Mouse (Mus musculus): Measurements from ENCODE around the gene Arid5b.

Gene Arid5b

DNA sequence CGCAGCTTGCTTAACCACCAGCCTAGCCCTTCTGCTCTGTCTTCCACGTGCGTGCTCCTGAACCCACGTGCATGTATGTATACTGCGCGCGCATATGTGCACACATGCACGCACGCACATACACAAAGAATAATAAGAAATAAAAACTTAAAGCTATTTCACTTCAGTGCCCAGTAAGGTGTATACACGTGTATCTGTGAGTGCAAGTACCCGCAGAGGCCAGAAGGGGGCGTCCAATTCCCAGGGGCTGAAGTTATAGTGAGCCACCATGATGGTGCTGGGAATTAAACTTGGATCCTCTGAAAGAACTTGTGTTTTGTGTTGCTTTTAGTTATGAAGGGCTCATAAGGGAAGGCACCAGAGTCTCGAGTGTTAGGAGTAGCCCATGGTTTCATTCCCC lies 227.7 kb downstream of the Arid5b start:
- DNase-seq (ENCODE audit: low spot score), result no peak

DNA sequence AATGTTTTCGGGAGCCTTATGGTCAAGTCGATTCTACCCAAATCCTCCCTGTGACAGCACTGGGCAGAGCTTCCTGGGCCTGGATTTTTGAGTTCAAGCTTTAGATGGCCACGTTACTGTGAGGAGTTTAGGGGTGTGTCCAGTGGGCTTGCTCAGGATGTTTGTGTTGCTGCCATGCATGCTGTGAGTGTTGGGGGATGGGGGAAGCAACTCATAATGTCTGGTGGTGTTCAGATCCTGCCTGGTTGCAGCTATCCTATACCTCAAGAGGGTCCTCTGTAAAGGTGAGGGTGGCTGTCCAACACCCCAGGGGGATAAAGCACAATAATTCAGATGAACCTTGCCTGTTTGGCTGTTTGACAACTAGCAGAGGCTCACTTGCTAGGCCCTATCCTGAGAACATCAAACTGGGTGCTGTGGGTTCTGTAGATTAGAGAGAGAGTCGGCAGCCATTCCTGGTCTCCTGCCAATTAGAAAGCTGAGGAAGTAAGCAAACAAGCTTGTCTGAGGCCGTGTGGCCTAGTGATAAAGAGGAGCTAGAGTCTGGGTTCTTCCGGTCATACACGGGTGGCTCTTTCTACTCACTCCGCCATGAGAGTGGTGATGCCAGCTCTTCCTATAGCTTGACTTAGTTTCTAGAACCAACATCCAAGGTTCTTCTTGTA lies 229.8 kb downstream of the Arid5b start:
- no peak for DNase-seq (ENCODE audit: low spot score)

- DNase-seq (ENCODE audit: low spot score), result no peak
Observed at GRCm38 (mm10) chr10:68044864-68045263, 233.7 kb downstream of the Arid5b start.

DNA sequence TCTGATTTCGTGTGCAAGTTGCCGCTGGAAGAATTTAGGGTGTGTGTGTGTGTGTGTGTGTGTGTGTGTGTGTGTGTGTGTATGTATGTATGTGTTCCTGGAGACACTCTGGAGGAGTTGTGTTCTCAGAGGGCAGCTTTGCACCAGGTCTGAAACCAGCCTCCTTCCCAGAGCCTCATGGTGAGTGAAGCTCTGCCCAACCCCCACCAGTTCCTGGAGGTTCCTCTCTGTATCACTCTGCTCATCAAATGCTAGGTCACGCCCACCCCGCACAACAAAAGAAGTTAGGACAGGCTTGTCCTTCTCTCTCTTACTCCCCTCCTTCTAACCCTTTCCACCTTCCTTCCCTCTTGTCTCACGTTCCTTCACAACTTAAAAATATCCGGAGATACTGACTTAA lies 234.6 kb downstream of the Arid5b start:
- DNase-seq (ENCODE audit: low spot score), result no peak

Measured in ovary, postnatal 14 days (tissue).